Mouse (Mus musculus) heart, embryonic 11.5 days (tissue): ENCODE measurements around the gene Brpf3. TPM values are rescaled to one million over a fixed set of nuclear protein-coding genes. Genes with fewer than 3 reads are reported as not detected.

Experiments used
- ATAC-seq: fragments of 200-750 bp; cut with Nextera tagmentation; replicated peaks from 2 replicates; pipeline ENCODE4 v1.8.0; 2017; ENCODE audit warnings: moderate library complexity; ENCODE audit not compliant: insufficient number of reproducible peaks, low FRiP score, low TSS enrichment
- H3K27ac ChIP-seq: fragments of 300-500 bp; sonication (generic); 2 replicates; pipeline ENCODE4 v1.5.1; 2014; ENCODE audit warnings: mild to moderate bottlenecking, low read depth, low read length
- H3K27me3 ChIP-seq: fragments of 300-500 bp; sonication (generic); 2 replicates; pipeline ENCODE4 v1.6.1; 2014; ENCODE audit warnings: mild to moderate bottlenecking, low read length, mixed read lengths; ENCODE audit not compliant: control insufficient read depth, insufficient read depth
- H3K36me3 ChIP-seq: fragments of 300-500 bp; sonication (generic); 2 replicates; pipeline ENCODE4 v1.6.1; 2014; ENCODE audit warnings: mild to moderate bottlenecking, low read length, moderate library complexity, mixed read lengths; ENCODE audit not compliant: control insufficient read depth, insufficient read depth
- H3K4me1 ChIP-seq: fragments of 300-500 bp; sonication (generic); 2 replicates; pipeline ENCODE4 v1.6.1; 2014; ENCODE audit warnings: low read length; ENCODE audit not compliant: control insufficient read depth, insufficient read depth
- H3K4me2 ChIP-seq: fragments of 300-500 bp; sonication (generic); 2 replicates; pipeline ENCODE4 v1.6.1; 2014; ENCODE audit warnings: mild to moderate bottlenecking, moderate library complexity
- H3K4me3 ChIP-seq: fragments of 300-500 bp; sonication (generic); 2 replicates; pipeline ENCODE4 v1.5.1; 2014; ENCODE audit warnings: low read depth, low read length
- H3K9ac ChIP-seq: fragments of 300-500 bp; sonication (generic); 2 replicates; pipeline ENCODE4 v1.6.1; 2014; ENCODE audit warnings: mild to moderate bottlenecking, low read depth, low read length, moderate library complexity
- H3K9me3 ChIP-seq: fragments of 300-500 bp; sonication (generic); replicated peaks from 2 replicates; pipeline ENCODE4 v1.6.1; 2016; ENCODE audit warnings: low read length; ENCODE audit not compliant: control insufficient read depth
- WGBS: fragments of 180-500 bp; shearing (Covaris S2); extraction: QIAGEN DNeasy Blood & Tissue Kit; methylation state at CpG from one replicate; pipeline ENCODE4 v1.1.7; 2014; ENCODE audit not compliant: insufficient replicate concordance; 5-methylcytosine and 5-hydroxymethylcytosine counted together
- polyA plus RNA-seq: library from polyadenylated mRNA; unstranded; fragments of >200 nt; fragmentation: Nextera tagmentation; extraction: Ambion mirVana; gene quantifications from 2 replicates; pipeline ENCODE4 v1.2.1, GENCODE M21; 2014

The Brpf3 gene
- polyA plus RNA-seq, 1 experiment from 2014 or later, result 13.4 TPM

DNA sequence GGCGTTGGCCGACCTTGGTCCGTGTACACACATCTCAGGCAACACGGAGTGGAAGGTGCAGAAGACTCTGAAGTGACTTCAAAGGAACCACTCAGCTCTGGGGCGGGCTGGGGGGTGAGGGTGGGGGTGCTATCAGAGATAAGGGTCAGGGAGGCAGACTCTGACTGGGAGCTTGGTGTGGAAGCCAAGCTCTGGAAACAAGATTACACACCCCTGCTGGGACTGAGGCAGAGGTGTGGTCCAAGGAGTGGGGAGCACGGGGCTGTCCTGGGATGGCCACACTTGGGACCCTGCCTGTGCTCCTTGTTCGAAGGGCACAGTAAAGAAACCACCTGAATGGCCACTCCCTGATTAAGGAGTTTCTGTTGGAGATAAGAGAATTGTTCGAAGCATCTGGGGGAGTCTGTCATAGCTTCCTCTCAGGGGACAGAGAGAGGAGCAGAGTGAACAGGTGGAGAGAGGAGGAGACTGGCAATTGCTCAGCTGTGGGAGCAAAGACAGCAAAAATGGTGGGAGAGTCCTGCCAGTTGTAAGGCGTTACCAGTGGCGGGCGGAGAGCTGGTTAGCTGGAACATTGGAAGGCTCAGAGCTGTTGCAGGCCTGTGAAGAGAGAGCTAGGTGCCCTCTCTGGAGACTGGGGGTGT is 46.2 kb downstream of the Brpf3 start:
- no peaks in the 10 kb centered on the region for H3K9me3 ChIP-seq
- no peak for ATAC-seq
- no peak overlapping the region for H3K4me2 ChIP-seq
- H3K27ac ChIP-seq, result no peak overlapping the region
- H3K36me3 ChIP-seq, result no peaks in the 10 kb centered on the region
- H3K4me3 ChIP-seq, result no peak overlapping the region
- 20% methylated on average over 11 of the region's 11 CpGs for WGBS
- H3K4me1 ChIP-seq, result peaks cover 9% of the 10 kb centered on the region
- no peak overlapping the region for H3K9ac ChIP-seq
- H3K27me3 ChIP-seq, result no peaks in the 10 kb centered on the region

DNA sequence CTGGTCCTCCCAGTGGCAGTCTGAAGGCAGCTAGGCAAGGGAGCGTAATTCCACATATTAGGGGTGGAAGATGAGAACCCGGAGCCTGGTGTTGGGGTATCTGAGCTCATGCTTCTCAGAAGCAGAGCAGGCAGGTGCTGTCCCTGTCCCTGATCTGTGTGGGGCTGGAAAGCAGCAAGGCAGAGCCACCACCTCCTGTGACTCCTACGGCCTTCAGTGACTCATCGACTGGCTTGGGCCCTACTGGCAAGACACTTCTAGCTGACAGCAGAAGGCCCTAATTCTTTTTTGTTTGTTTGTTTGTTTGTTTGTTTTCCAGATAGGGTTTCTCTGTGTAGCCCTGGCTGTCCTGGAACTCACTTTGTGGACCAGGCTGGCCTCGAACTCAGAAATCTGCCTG is 49.6 kb downstream of the Brpf3 start:
- H3K4me1 ChIP-seq, result peaks cover 9% of the 10 kb centered on the region
- no peak overlapping the region for H3K27ac ChIP-seq
- H3K4me2 ChIP-seq, result no peak overlapping the region
- no peaks in the 10 kb centered on the region for H3K36me3 ChIP-seq
- no peaks in the 10 kb centered on the region for H3K9me3 ChIP-seq
- 87% methylated on average over 5 of the region's 5 CpGs for WGBS
- no peak overlapping the region for H3K9ac ChIP-seq
- no peak overlapping the region for H3K4me3 ChIP-seq
- ATAC-seq, result no peak
- H3K27me3 ChIP-seq, result no peaks in the 10 kb centered on the region

DNA sequence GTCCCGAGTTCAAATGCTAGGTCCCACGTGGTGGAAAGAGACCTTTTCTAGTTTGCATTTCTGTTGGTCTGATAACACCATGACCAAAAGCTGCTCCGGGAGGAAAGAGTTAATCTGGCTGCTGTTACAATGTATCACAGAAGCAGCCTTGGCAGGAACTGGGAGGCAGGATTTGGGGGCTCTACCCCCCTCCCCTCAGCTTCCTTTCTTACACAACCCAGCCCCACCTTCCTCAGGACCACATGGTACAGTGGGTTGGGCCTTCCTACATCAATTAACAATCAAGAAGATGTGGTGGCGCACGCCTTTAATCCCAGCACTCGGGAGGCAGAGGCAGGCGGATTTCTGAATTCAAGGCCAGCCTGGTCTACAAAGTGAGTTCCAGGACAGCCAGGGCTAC is 53.5 kb downstream of the Brpf3 start:
- Histone ChIP-seq H3K36me3 (no peaks in the 10 kb centered on the region), H3K27me3 (0 out of 2 replicates have a peak, but pooled peaks cover 2% of the 10 kb centered on the region), H3K9ac (no peak overlapping the region), H3K9me3 (peaks cover 6% of the 10 kb centered on the region), H3K4me3 (no peak overlapping the region), H3K27ac (no peak overlapping the region), H3K4me2 (no peak overlapping the region), H3K4me1 (no peaks in the 10 kb centered on the region)
- ATAC-seq, result no peak
- 80% methylated on average over 7 of the region's 7 CpGs for WGBS

DNA sequence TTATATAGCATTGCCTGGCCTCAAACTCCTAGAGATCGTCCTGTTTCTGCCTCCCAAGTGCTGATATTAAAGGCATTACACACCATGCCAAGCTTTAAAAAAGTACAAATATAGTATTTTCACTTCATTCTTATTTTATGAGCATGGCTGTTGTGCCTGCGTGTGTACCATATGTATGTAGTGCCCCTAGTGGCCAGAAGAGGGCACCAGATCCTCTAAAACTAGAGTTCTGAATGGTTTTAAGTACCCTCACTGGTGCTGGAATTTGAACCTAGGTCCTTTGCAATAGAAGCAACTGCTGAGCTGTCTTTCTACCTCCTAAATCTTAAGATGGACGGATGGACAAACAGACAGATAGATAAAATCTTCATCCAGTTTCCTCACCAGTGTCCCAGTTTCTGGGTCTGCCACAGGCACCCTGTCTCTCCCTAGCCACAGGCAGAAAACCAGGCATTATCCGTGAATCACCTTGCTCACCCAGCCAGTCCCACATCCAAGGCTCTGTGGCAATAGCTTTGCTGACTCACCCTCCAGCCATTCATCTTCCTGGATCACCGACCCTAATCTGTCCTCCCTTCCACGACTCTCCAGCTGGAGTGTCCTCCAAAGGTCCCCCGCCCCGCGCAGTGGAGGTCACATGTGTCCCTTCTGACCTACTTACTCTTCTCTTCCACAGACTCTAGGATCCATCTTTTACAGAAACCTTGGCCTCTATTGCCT is 54.4 kb downstream of the Brpf3 start:
- WGBS, result 64% methylated on average over 9 of the region's 9 CpGs
- ATAC-seq, result no peak

DNA sequence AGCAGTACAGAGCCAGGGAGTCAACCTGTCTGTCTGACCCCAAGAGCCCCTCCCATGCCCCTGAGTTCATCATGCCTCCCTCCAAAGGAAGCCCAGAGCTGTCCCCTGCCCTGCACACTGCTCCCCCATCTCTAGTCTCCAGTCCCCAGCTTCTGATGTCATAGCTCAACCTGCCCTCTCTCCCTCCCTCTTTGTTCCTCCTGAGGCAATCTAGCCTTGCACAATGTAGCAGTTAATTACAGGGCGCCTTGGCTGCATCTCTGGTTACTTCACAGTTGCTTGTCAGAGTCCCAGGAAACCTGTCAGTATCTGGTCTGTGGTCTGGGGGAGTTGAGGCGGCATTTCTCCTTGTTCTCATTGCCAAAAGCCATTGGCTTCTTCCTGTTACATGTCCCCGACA is 55.1 kb downstream of the Brpf3 start:
- Histone ChIP-seq H3K27me3 (0 out of 2 replicates have a peak, but pooled peaks cover 2% of the 10 kb centered on the region), H3K4me1 (no peaks in the 10 kb centered on the region), H3K27ac (no peak overlapping the region), H3K36me3 (no peaks in the 10 kb centered on the region), H3K4me3 (no peak overlapping the region), H3K9me3 (peaks cover 6% of the 10 kb centered on the region), H3K9ac (no peak overlapping the region), H3K4me2 (no peak overlapping the region)
- WGBS, result 67% methylated on average over 3 of the region's 3 CpGs
- ATAC-seq, result no peak

More for the DNA sequence above, 54.4 kb downstream of the Brpf3 start:
- H3K4me3 ChIP-seq, result no peak overlapping the region
- H3K27ac ChIP-seq, result no peak overlapping the region
- no peak overlapping the region for H3K9ac ChIP-seq
- H3K27me3 ChIP-seq, result 0 out of 2 replicates have a peak, but pooled peaks cover 2% of the 10 kb centered on the region
- peaks cover 6% of the 10 kb centered on the region for H3K9me3 ChIP-seq
- no peaks in the 10 kb centered on the region for H3K36me3 ChIP-seq
- H3K4me1 ChIP-seq, result no peaks in the 10 kb centered on the region
- H3K4me2 ChIP-seq, result no peak overlapping the region

DNA sequence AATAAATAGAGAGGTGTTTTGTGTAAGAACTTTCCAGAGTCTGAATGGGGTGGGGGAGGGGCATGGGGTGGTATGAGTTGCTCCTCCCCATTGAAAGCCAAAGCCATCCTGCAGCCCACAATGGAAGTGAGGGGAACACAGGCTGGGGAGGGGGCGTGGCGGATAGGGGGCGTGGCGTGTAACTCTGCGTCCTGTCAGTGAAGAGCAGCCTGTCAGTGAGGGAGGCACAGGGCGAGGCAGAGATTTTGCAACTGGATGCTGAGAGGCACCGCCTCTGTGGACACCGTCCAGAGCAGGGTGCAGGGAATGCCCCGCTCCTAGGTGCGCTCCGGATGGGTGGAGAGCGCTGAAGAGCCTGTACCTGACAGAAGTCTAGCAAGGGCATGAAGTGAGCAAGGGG is 57.3 kb downstream of the Brpf3 start, which contains the start of gene Pnpla1:
Gene Pnpla1, plus strand, starts transcription at position 207 of the 400 bp plus-strand sequence.
- Histone ChIP-seq H3K27ac (no peak within 1 kb of the TSS), H3K4me3 (no peak within 1 kb of the TSS), H3K4me1 (no peaks in the 10 kb centered on the region), H3K36me3 (no peaks in the 10 kb centered on the region), H3K27me3 (0 out of 2 replicates have a peak, but pooled peaks cover 2% of the 10 kb centered on the region), H3K4me2 (no peak within 1 kb of the TSS), H3K9ac (no peak within 1 kb of the TSS), H3K9me3 (peaks cover 6% of the 10 kb centered on the region)
- WGBS, result 36% methylated on average over 12 of the region's 12 CpGs
- no peak for ATAC-seq

DNA sequence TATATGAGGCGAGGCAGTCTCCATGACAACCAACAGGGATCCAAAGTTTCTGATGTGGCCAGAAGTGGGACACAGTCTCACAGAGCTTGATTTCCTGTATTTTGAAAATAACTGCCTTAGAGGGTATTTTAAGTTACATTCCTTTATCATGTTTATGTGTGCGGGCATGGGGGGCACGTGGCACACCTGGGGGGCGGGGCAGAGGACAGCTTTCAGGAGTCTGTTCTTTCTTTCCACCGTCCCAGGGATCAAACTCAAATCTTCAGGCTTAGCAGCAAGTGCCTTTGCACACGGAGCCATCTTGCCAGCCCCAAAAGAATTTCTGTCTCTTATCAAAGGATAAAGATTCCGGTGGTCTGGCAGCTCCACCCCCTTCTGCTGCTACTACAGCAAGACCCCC is 63.0 kb downstream of the Brpf3 start:
- H3K27ac ChIP-seq, result no peak overlapping the region
- ATAC-seq, result no peak
- H3K4me2 ChIP-seq, result no peak overlapping the region
- no peaks in the 10 kb centered on the region for H3K4me1 ChIP-seq
- no peak overlapping the region for H3K9ac ChIP-seq
- no peaks in the 10 kb centered on the region for H3K36me3 ChIP-seq
- no peaks in the 10 kb centered on the region for H3K9me3 ChIP-seq
- 56% methylated on average over 7 of the region's 7 CpGs for WGBS
- H3K4me3 ChIP-seq, result no peak overlapping the region
- no peaks in the 10 kb centered on the region for H3K27me3 ChIP-seq

DNA sequence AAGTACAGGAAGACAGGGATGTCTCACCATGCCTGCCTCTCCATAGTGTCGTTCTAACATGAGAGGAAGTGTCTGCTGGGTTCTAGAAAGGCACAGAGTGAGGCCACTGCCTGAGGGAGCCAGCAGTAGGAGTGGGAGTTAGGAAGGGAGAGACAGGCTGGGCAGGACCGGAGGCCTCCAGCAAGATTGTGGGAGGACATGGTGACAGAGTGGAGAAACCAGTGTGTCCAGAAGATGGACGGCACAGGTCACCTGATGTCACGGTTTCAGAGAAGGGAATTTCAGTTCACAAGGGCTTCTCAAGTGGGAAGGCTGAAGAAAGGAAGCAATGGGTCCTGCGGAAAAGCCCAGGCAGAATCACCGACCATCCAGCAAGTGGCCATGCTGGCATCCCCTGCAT is 63.6 kb downstream of the Brpf3 start:
- H3K9me3 ChIP-seq, result no peaks in the 10 kb centered on the region

DNA sequence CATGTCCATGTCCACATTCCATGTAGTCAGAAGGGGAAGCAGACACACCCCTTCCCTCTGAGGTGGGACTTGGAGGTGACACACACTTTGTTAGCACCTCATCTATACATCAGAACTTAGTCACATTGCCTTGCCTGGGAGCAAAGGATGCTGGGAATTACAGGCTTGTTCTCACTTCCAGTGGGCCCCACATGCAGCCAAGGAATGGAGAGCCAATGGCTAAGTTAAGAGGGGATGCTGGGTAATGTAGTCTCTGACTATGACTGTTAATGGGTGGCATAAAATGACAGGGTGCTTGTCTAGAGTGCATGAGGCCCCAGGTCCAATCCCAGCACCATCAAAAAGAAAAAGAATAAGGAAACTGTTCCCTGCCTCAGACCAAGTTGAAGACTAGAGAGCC is 66.0 kb downstream of the Brpf3 start:
- Histone ChIP-seq H3K36me3 (no peaks in the 10 kb centered on the region), H3K9ac (no peak overlapping the region), H3K4me3 (no peak overlapping the region), H3K9me3 (no peaks in the 10 kb centered on the region), H3K27me3 (no peaks in the 10 kb centered on the region), H3K4me2 (no peak overlapping the region), H3K4me1 (no peaks in the 10 kb centered on the region), H3K27ac (no peak overlapping the region)
- no peak for ATAC-seq

More for the DNA sequence above, 63.6 kb downstream of the Brpf3 start:
- no peaks in the 10 kb centered on the region for H3K4me1 ChIP-seq
- no peak overlapping the region for H3K4me3 ChIP-seq
- no peak for ATAC-seq
- H3K9ac ChIP-seq, result no peak overlapping the region
- 67% methylated on average over 6 of the region's 6 CpGs for WGBS
- no peaks in the 10 kb centered on the region for H3K27me3 ChIP-seq
- no peaks in the 10 kb centered on the region for H3K36me3 ChIP-seq
- H3K4me2 ChIP-seq, result no peak overlapping the region
- H3K27ac ChIP-seq, result no peak overlapping the region
